Mouse (Mus musculus): Measurements from ENCODE around the gene Ier2. TPM values are rescaled to one million over a fixed set of nuclear protein-coding genes. Genes with fewer than 3 reads are reported as not detected.

Gene Ier2
- 18.8 and 24.5 TPM in 2 replicates for polyA plus RNA-seq (2015; fragmentation: Nextera tagmentation; extraction: Ambion mirVana)

DNA sequence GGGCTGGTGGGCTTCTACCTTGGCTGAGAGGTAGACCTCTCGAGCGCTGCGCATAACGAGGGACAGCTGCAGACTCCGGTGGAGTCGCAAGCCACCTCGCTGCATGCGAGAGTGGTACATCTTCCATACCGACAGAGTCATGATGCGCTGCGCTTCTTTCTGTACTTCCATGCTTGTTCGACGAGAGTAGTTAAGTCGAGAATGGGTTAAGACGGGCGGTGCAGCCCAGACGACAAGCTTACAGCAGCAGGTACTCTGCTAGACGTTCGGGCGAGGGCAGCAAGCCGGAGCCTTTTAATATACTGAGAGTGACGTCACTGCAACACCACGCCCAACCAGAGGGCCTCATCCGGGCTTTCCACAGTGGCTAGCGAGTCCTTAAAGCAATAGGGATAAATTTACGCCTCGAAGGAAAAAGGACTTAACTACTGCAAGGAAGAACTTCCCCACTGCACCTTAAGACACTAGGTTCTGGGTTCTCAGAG, at the start of gene Ier2:
Gene Ier2 (minus strand): TSS at position 272 of the 485 bp plus-strand sequence.
- H3K4me1 ChIP-seq (replicated peaks) = peaks cover 54% of the 10 kb centered on the region
- H3K4me3 ChIP-seq = peak within 1 kb of the TSS; percentile 59
- peak within 1 kb of the TSS; percentile 56 for H3K4me2 ChIP-seq
- H3K36me3 ChIP-seq = no peaks in the 10 kb centered on the region
- peak; percentile 81 for ATAC-seq (ENCODE audit: low FRiP score, low read depth)
- peak within 1 kb of the TSS; percentile 58 for H3K9ac ChIP-seq
- under 1% methylated on average over 27 of the region's 27 CpGs for WGBS
- no peaks in the 10 kb centered on the region for H3K9me3 ChIP-seq
- H3K27ac ChIP-seq (replicated peaks) = peak within 1 kb of the TSS; percentile 89
- H3K27me3 ChIP-seq = no peaks in the 10 kb centered on the region

DNA sequence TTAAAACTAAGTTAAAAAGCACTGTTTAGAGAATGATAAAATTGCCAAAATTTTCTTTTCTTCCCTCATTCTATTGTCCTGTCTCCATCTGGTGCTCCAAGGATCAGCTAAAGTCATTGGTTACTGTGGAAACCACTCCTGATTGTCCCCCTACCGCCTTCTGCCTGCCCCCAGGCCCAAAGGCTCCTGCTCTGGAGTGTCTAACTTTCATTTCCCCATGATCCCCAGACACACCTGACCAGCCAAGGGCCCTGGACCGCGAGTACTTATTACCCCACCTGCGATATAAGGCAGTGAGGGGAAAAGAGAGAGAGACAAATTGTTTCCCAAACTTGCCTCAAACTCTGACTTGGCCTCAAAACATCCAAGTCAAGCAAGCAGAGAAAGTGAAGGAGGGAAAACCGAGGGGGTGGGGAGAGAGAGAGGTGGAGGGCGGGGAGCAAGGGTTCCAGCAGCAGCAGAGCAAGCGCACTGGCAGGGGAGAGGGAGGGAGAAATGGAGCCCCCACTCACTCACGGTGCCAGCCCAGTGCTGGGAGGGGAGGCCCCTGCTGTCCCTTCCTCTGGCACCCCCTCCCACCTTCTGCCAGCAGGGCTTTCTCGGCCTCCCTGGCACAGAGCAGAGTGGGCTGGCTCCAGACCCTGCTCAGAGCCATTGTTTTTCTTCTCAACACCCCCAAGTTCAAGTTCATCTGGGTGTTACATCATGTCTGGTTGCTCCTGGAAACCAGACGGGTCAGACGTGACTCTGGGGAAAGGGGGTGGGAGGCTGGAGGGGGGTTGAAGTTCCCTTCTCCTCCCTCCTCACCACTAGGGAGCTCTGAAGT, 49.5 kb upstream of the Ier2 start:
- 13% methylated on average over 10 of the region's 11 CpGs for WGBS
- Histone ChIP-seq H3K9ac (no peak overlapping the region), H3K4me3 (no peak overlapping the region), H3K4me1 (replicated peaks) (peaks cover 74% of the 10 kb centered on the region), H3K27ac (replicated peaks) (peak overlapping the region; percentile 84), H3K27me3 (peaks cover 14% of the 10 kb centered on the region), H3K36me3 (no peaks in the 10 kb centered on the region), H3K4me2 (no peak overlapping the region), H3K9me3 (no peaks in the 10 kb centered on the region)
- ATAC-seq (ENCODE audit: low FRiP score, low read depth) = peak; percentile 83

DNA sequence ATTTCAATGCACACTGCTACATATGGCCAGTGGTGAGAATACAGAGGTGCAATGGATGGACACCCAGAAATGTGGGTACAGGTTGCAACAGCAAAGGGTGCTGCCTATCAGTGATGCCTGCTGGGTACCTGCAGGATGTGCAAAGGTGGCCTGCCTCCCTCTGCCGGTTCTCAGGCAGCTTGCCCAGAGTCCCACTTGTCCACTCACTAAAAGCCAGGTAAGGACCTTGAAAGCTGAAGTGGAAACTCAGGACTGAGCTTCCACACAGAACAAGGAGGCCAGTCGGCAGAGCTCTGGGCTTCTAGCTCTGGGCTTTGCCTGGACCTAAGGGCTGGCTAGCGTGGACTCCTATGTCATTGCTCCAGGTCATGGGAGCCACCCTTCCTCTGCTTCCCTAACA, 48.7 kb upstream of the Ier2 start:
- no peak overlapping the region for H3K4me3 ChIP-seq
- no peak for ATAC-seq (ENCODE audit: low FRiP score, low read depth)
- H3K4me1 ChIP-seq (replicated peaks) = peaks cover 77% of the 10 kb centered on the region
- H3K9me3 ChIP-seq = no peaks in the 10 kb centered on the region
- 41% methylated on average over 3 of the region's 3 CpGs for WGBS
- peaks cover 11% of the 10 kb centered on the region for H3K27me3 ChIP-seq
- no peak overlapping the region for H3K4me2 ChIP-seq
- no peak overlapping the region for H3K9ac ChIP-seq
- no peaks in the 10 kb centered on the region for H3K36me3 ChIP-seq
- peak overlapping the region; percentile 84 for H3K27ac ChIP-seq (replicated peaks)

DNA sequence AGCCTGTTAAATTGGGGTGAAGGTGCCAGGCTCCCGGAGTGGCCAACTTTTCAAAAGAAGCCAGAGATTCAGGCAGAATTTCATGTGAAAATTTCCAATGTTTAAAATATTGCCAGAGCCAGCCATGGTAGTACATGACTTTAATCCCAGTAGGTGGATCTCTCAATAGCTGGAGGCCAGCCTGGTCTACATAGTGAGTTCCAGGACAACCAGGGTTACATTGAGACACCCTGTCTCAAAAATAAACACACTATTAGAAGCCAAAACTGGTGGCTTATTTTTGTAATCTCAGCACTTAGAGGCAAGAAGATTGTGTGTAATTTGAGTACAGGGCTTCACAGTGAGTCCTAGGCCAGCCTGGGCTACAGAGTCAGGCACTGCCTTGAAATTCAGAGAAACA, 47.3 kb upstream of the Ier2 start:
- Histone ChIP-seq H3K27ac (replicated peaks) (peak overlapping the region; percentile 84), H3K9ac (no peak overlapping the region), H3K4me2 (no peak overlapping the region), H3K4me3 (no peak overlapping the region), H3K27me3 (peaks cover 16% of the 10 kb centered on the region), H3K36me3 (no peaks in the 10 kb centered on the region), H3K9me3 (no peaks in the 10 kb centered on the region), H3K4me1 (replicated peaks) (peaks cover 77% of the 10 kb centered on the region)
- ATAC-seq (ENCODE audit: low FRiP score, low read depth) = no peak
- WGBS = 78% methylated on average over 1 of the region's 1 CpGs

DNA sequence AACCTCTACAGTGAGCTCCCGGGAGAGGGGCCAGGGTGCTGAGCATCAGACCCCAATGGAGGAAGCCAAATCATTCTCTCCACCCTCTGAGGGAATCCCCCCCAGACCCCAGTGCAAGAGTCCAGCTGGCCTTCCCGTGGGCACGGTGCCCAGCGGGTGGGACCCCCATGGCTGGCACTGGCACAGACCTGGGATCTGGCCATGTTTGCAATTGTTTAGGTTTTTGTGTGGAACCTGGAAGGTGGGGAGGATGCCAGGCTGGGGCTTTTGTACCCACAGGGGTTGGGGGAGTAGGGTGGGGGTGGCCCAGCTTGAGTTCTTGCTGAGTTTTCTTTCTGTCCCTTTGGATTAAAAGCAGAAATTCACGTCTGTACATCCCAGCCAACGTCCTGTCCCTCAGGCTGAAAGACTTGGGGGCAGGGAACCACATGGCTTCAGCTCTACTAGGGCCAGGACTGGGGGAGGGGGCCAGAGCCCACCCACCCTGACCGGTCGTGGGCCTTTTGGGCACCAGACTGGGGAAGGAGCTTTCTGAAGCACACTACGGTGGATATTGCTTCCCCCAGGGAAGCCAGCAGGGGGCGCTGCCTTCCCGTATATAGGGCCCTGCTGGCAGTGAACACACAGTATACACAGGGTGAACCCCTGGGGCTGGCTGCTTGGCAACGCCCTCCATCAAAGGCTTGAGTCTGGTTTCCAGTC, 46.3 kb upstream of the Ier2 start:
- peak; percentile 77 for ATAC-seq (ENCODE audit: low FRiP score, low read depth)
- WGBS = 6% methylated on average over 12 of the region's 12 CpGs
- Histone ChIP-seq H3K9ac (no peak overlapping the region), H3K9me3 (no peaks in the 10 kb centered on the region), H3K27ac (replicated peaks) (peak overlapping the region; percentile 84), H3K4me2 (no peak overlapping the region), H3K36me3 (no peaks in the 10 kb centered on the region), H3K27me3 (peaks cover 21% of the 10 kb centered on the region), H3K4me1 (replicated peaks) (peaks cover 71% of the 10 kb centered on the region), H3K4me3 (no peak overlapping the region)

DNA sequence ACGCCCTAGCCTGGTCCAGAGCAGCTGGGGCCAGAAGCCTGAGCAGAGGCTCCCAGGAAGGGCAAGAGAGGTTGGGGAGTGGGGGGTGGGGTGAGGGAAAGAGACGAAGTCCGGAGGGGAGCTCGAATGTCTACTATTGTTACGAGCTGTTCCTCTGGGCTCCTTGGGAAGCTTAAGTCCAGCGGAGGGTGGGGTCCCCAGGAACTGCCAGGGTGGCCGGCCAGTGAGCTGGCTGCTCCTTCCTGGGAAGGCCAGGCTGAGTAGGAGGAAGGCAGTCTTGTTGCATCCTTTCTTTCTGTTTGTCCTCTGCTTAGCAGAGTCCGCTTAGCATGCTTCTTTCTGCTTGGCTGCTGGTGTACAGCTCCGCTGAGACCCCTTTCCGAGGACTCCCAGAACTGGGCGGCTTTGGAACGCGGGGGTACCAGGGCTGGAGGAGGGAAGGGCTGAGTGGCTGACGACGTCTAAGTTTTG, 45.5 kb upstream of the Ier2 start:
- peaks cover 28% of the 10 kb centered on the region for H3K27me3 ChIP-seq
- 3% methylated on average over 15 of the region's 15 CpGs for WGBS
- peak overlapping the region; percentile 28; the same call in 1 of the 2 replicates for H3K9ac ChIP-seq
- H3K4me3 ChIP-seq = no peak overlapping the region
- ATAC-seq (ENCODE audit: low FRiP score, low read depth) = no peak
- no peaks in the 10 kb centered on the region for H3K36me3 ChIP-seq
- H3K27ac ChIP-seq (replicated peaks) = peak overlapping the region; percentile 84
- peaks cover 70% of the 10 kb centered on the region for H3K4me1 ChIP-seq (replicated peaks)
- peak overlapping the region; percentile 40 for H3K4me2 ChIP-seq
- H3K9me3 ChIP-seq = no peaks in the 10 kb centered on the region

DNA sequence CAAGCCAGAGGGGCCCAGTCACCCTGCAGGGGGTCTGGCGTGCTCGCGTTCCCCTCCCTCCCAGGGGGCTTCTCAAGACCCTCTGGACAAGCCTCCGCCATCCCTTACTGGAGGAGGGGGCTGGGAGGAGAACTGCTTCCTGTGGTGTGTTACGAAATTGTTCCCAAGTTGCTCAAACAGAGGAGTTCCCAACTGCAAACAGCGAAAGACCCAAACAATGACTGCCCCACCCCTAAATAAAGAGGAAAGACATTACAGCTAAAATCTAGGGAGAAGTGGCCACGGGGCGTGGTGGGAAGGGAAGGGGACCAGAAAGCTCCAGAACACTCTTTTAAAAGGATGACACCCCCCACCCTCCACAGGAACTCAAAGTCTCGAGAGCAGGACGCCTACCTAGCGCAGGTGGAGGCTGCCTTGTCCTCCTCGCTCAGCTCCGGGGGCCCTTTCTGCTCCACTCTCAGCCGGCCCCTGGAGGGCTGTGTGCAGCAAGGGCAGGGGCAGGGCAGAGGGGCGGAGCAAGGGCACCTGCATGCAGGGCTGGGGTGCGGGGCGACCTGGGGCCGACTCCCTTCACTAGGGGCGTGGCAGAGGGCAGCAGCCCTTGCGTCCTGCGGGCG, 44.7 kb upstream of the Ier2 start:
- Histone ChIP-seq H3K36me3 (no peaks in the 10 kb centered on the region), H3K4me2 (peak overlapping the region; percentile 40), H3K9me3 (no peaks in the 10 kb centered on the region), H3K27me3 (peaks cover 35% of the 10 kb centered on the region), H3K4me1 (replicated peaks) (peaks cover 67% of the 10 kb centered on the region), H3K4me3 (peak overlapping the region; percentile 19; the same call in 1 of the 2 replicates), H3K9ac (peak overlapping the region; percentile 12; the same call in 1 of the 2 replicates), H3K27ac (replicated peaks) (peak overlapping the region; percentile 84)
- no peak for ATAC-seq (ENCODE audit: low FRiP score, low read depth)
- WGBS = 5% methylated on average over 22 of the region's 22 CpGs

DNA sequence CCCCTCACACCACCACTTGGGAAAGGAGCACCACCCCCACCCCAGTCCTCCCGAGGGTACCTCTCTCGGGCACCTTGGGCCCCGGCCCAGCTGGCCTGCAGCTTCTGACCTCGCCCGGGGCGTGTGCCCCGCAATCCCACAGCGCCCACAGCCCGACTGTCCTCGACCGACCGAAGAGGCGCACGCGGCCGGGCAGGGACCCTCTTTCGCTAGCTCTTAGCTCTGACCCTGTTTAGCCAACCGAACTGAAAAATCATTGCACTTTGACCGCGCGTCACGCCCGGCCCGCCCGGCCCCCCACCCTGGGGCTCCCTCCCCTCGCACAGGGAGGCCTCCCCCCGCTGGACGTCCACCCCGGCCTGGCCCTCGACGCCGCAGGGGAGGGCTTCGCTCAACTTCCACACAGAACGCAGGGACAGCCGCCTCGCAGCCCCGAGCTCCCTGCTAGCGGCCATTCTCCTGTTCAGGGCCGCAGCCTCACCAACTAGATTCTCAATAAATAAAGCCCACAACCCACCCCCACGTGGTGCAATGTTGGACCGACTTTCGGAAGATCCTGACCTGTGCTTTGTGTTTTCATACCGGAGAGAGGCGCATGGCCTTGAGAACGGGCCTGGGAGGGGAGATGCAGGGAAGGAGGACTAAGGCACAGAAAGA, 44.1 kb upstream of the Ier2 start:
- H3K9ac ChIP-seq = peak overlapping the region; percentile 12; the same call in 1 of the 2 replicates

DNA sequence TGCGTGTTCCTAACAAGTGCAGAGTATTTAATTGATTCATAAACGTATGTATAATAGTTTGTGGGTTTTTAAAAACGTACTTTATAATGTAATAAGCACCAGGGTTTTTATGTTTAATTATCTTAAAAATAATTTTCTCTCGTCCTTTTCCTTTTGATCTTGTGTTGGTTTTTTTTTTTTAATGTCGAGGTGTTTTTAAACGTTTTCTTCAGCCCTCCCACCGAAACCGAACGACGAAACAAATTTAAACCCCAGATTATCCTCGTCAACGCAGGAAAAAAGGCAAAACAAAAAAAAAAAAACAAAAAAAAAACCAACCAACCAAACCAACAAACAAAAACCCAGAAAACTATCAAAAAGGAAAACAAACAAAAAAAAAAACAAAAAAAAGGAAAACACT, 43.3 kb upstream of the Ier2 start:
- WGBS = 4% methylated on average over 12 of the region's 12 CpGs
- H3K9ac ChIP-seq = peak overlapping the region; percentile 25; the same call in 1 of the 2 replicates

More for the DNA sequence above, 44.1 kb upstream of the Ier2 start:
- peak overlapping the region; percentile 84 for H3K27ac ChIP-seq (replicated peaks)
- no peaks in the 10 kb centered on the region for H3K9me3 ChIP-seq
- peak overlapping the region; percentile 40 for H3K4me2 ChIP-seq
- peak overlapping the region; percentile 19 for H3K4me3 ChIP-seq
- H3K36me3 ChIP-seq = no peaks in the 10 kb centered on the region
- H3K27me3 ChIP-seq = peaks cover 41% of the 10 kb centered on the region
- WGBS = 4% methylated on average over 45 of the region's 45 CpGs
- ATAC-seq (ENCODE audit: low FRiP score, low read depth) = no peak
- H3K4me1 ChIP-seq (replicated peaks) = peaks cover 61% of the 10 kb centered on the region

DNA sequence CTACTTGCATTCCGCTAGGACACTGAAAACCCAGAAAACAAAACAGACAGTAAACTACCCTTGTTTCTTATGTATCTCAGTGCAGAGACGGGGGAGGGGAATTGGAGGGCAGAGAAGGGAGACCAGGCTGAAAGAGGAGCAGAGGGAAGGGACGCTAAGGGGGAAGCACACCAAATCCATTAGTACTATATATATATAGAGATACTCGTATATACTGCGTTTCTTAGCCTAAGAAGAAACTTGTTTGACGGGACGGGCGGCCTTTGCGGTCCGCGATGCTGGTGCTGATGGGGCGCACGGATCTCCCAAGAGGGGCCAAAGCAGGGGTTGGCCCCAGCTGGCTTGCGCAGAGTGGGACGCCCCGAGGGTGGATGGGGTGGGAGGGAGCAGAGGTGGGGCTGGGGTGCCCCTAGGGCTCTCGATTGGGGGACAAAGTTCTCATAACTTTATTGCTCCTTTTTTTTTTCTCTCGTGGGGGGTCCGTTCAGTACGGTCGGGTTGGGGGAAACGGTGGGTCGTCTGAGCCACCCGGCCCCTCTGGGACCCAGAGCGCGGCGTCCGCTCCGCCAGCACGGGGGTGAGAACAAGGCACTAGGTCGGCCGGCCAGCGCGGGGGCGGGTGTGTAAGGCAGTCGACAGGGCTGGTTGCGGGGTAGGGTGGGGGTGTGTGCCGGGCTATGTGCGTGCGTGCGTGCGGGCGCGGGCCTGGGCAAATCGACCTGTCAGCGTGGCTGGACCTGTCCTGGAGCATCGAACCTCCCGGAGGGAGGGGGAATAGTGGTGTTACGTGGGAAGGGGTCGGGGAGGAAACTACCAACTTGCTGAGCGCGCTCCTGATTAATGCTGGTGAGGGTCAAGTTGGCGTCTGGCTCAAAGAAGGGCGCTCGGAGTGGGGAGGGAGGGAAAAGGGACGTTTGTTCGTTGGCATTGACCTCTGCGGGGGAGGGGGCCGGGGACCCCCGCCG, 42.5 kb upstream of the Ier2 start:
- peak overlapping the region; percentile 51 for H3K4me2 ChIP-seq
- peak overlapping the region; percentile 68 for H3K27ac ChIP-seq (replicated peaks)
- H3K36me3 ChIP-seq = no peaks in the 10 kb centered on the region
- no peaks in the 10 kb centered on the region for H3K9me3 ChIP-seq
- 1% methylated on average over 59 of the region's 61 CpGs for WGBS
- peak overlapping the region; percentile 23 for H3K4me3 ChIP-seq
- H3K27me3 ChIP-seq = peaks cover 46% of the 10 kb centered on the region
- H3K4me1 ChIP-seq (replicated peaks) = peaks cover 51% of the 10 kb centered on the region
- no peak for ATAC-seq (ENCODE audit: low FRiP score, low read depth)
- peak overlapping the region; percentile 25; the same call in 1 of the 2 replicates for H3K9ac ChIP-seq

More for the DNA sequence above, 43.3 kb upstream of the Ier2 start:
- H3K4me3 ChIP-seq = peak overlapping the region; percentile 23
- no peaks in the 10 kb centered on the region for H3K36me3 ChIP-seq
- H3K27ac ChIP-seq (replicated peaks) = peak overlapping the region; percentile 68
- peaks cover 46% of the 10 kb centered on the region for H3K27me3 ChIP-seq
- H3K4me2 ChIP-seq = peak overlapping the region; percentile 51
- no peaks in the 10 kb centered on the region for H3K9me3 ChIP-seq
- ATAC-seq (ENCODE audit: low FRiP score, low read depth) = no peak
- H3K4me1 ChIP-seq (replicated peaks) = peaks cover 53% of the 10 kb centered on the region
